Mouse (Mus musculus): ENCODE measurements around the gene Cdc6.

- TF ChIP-seq POLR2A (IDR thresholded peaks at IDR 0.05; ENCODE audit: low read depth, low read length) (no peak), CTCF (IDR thresholded peaks at IDR 0.05; ENCODE audit: extremely low read depth, insufficient read length, insufficient replicate concordance, low read depth, low read length) (no peak)
These were observed 33.7 kb upstream of the Cdc6 start for GRCm38 (mm10) chr11:98873900-98874299.

All from small intestine, adult 2 months (tissue).